Mouse (Mus musculus): Measurements from ENCODE around the gene Fam221b. TPM values are rescaled to one million over a fixed set of nuclear protein-coding genes. Genes with fewer than 3 reads are reported as not detected.

The Fam221b gene
- polyA plus RNA-seq (2015; fragmentation: Nextera tagmentation; extraction: Ambion mirVana): 2.2 and 2.8 TPM in 2 replicates

DNA sequence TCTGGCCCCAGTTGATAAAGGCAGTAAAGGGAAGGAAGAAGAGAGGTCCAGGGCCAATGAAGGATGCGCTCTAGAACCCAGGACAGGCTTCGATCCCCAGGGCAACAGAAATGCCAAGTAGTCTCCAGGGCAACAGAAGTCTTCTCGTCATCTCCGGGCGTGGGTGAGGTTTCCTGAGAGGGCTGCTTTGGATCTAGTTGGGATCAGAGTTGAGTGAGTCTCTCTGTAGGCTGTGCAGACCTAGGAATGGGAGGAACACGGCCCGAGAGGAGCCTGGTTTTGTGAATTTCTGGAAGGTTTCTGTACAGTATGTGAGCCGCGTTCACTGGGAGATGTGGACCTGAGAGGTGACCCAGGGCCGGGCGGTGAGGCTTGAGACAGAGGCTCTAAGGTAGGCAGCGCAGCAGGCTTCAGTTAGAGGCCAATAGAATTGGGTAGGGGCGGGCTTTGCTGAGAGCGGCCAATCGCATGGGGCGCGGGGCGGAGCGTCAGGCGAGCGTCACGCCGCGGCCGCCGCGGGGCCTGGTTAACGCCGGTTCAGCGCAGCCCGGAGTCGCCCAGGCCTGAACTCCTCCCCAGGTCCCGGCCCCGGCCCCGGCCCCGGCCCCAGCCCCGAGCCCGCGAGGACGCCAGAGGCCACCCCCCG lies at the start of gene Fam221b, which contains the start of gene Tmem8b:
Gene Fam221b (minus strand): TSS at position 364 of the 646 bp plus-strand sequence.
Gene Tmem8b (plus strand): TSS at position 190 of the 646 bp plus-strand sequence.
- Histone ChIP-seq H3K36me3 (ENCODE audit: control insufficient read depth, insufficient read depth, low read length) (no peaks in the 10 kb centered on the region), H3K4me2 (ENCODE audit: low read depth, low read length) (peak within 1 kb of the TSS; percentile 68), H3K4me3 (ENCODE audit: low read length) (peak within 1 kb of the TSS; percentile 80), H3K27me3 (ENCODE audit: control insufficient read depth, insufficient read depth, low read depth, low read length) (peaks cover 9% of the 10 kb centered on the region; the same call in 1 of the 2 replicates), H3K9ac (ENCODE audit: low read length) (peak within 1 kb of the TSS; percentile 91), H3K4me1 (replicated peaks; ENCODE audit: control insufficient read depth, insufficient read depth, low read length) (peaks cover 12% of the 10 kb centered on the region; the same call in 1 of the 2 replicates), H3K27ac (ENCODE audit: low read length) (peak within 1 kb of the TSS; percentile 14), H3K9me3 (ENCODE audit: control insufficient read depth, low read length) (no peaks in the 10 kb centered on the region)
- 1% methylated on average over 28 of the region's 41 CpGs for WGBS
- ATAC-seq (ENCODE audit: low read depth): peak; percentile 96

DNA sequence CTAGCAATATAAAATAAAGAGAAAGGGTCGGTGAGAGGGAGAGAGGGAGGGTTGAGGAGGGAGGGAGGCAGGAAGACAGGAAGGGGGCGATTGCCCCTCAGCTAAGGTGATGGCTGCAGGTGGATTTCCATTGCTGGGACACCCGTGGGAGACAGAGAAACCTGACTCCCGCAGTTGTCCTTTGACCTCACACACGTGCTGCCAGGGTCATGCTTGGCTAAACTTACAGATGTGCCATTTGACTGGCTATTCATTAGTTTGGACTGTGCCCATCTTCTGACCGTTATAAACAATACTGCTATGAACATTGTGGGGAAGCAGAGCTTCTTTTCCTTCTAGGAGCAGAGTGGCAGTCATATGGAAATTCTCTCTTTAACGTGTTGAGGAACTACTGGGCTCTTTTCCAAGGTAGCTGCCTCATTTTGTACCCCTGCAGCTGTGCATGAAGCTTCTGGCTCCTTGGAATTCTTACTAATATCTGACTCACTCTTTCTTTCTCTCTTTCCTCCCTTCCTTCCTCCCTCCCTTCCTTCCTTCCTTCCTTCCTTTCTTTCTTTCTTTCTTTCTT lies 44.8 kb upstream of the Fam221b start:
- 28% methylated on average over 7 of the region's 7 CpGs for WGBS
- Histone ChIP-seq H3K27me3 (ENCODE audit: control insufficient read depth, insufficient read depth, low read depth, low read length) (no peaks in the 10 kb centered on the region), H3K4me1 (replicated peaks; ENCODE audit: control insufficient read depth, insufficient read depth, low read length) (peaks cover 2% of the 10 kb centered on the region; the same call in 1 of the 2 replicates), H3K4me2 (ENCODE audit: low read depth, low read length) (no peak overlapping the region), H3K9me3 (ENCODE audit: control insufficient read depth, low read length) (no peaks in the 10 kb centered on the region), H3K27ac (ENCODE audit: low read length) (no peak overlapping the region), H3K4me3 (ENCODE audit: low read length) (no peak overlapping the region), H3K9ac (ENCODE audit: low read length) (no peak overlapping the region), H3K36me3 (ENCODE audit: control insufficient read depth, insufficient read depth, low read length) (no peaks in the 10 kb centered on the region)
- no peak for ATAC-seq (ENCODE audit: low read depth)

DNA sequence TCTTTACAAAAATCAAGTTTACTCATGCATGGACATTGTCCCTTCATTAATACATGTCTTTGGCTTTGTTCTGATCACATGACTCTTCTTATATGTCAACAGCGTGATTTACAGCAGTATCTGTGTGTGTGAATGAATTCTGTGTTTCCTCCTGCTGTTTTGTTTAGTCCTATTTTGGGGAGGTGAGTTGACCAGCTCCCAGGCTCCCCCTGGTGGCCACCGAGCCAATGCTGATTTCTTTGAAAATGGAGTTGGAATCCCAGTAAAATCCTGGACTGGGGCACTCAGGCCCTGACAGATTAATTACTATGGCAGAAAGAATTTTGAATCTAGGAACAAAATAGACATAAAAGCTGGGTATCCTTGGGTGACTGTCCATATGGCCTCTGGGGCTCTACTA lies 42.9 kb upstream of the Fam221b start:
- H3K36me3 ChIP-seq (ENCODE audit: control insufficient read depth, insufficient read depth, low read length): no peaks in the 10 kb centered on the region
- H3K9ac ChIP-seq (ENCODE audit: low read length): no peak overlapping the region
- ATAC-seq (ENCODE audit: low read depth): no peak
- H3K9me3 ChIP-seq (ENCODE audit: control insufficient read depth, low read length): no peaks in the 10 kb centered on the region
- H3K4me1 ChIP-seq (replicated peaks; ENCODE audit: control insufficient read depth, insufficient read depth, low read length): peaks cover 7% of the 10 kb centered on the region
- no peak overlapping the region for H3K4me2 ChIP-seq (ENCODE audit: low read depth, low read length)
- H3K27ac ChIP-seq (ENCODE audit: low read length): no peak overlapping the region
- 2% methylated on average over 2 of the region's 2 CpGs for WGBS
- H3K4me3 ChIP-seq (ENCODE audit: low read length): no peak overlapping the region
- H3K27me3 ChIP-seq (ENCODE audit: control insufficient read depth, insufficient read depth, low read depth, low read length): no peaks in the 10 kb centered on the region

DNA sequence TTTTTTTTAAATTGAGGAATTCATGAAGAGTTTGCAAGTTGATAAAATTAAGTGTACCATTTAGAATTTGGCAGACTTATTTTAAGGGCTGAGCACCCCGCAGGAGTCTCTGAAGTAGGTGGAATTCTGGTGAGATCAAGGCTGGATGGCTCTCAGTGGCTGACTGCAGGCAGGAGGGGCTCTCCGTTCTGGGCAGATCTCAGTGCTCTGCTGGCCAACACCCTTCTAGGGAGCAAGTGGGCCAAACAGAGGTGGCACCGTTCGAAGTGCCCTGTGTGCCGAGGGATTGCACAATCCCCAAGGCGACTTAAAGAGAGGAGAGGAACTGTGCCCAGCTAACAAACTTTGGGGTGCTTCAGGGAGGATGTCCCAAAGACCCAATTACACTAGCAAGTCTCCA lies 40.9 kb upstream of the Fam221b start, which contains the start of gene Olfr71:
Gene Olfr71 (minus strand): TSS at position 387 of the 400 bp plus-strand sequence.
- 35% methylated on average over 6 of the region's 6 CpGs for WGBS
- Histone ChIP-seq H3K4me1 (replicated peaks; ENCODE audit: control insufficient read depth, insufficient read depth, low read length) (peaks cover 7% of the 10 kb centered on the region), H3K27ac (ENCODE audit: low read length) (peak within 1 kb of the TSS; percentile 85), H3K9ac (ENCODE audit: low read length) (no peak within 1 kb of the TSS), H3K36me3 (ENCODE audit: control insufficient read depth, insufficient read depth, low read length) (no peaks in the 10 kb centered on the region), H3K4me2 (ENCODE audit: low read depth, low read length) (no peak within 1 kb of the TSS), H3K4me3 (ENCODE audit: low read length) (no peak within 1 kb of the TSS), H3K9me3 (ENCODE audit: control insufficient read depth, low read length) (no peaks in the 10 kb centered on the region), H3K27me3 (ENCODE audit: control insufficient read depth, insufficient read depth, low read depth, low read length) (no peaks in the 10 kb centered on the region)
- peak; percentile 89 for ATAC-seq (ENCODE audit: low read depth)

DNA sequence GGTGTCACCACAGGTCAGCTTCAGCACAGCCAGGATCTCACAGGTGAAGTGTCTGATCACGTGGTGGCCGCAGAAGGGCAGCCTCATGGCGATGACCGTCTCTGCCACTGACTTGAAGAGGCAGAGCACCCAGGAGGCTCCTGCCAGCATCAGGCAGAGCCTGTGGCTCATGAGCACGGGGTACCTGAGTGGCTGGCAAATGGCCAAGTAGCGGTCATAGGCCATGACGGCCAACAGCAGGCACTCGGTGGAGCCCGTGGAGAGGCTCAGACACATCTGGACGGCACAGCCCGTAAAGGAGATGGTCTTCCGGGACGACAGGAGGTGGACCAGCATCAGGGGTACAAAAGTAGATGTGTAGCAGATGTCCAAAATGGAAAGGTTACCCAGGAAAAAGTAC lies 37.0 kb upstream of the Fam221b start:
- ATAC-seq (ENCODE audit: low read depth): no peak
- Histone ChIP-seq H3K9me3 (ENCODE audit: control insufficient read depth, low read length) (no peaks in the 10 kb centered on the region), H3K4me2 (ENCODE audit: low read depth, low read length) (no peak overlapping the region), H3K4me3 (ENCODE audit: low read length) (no peak overlapping the region), H3K4me1 (replicated peaks; ENCODE audit: control insufficient read depth, insufficient read depth, low read length) (peaks cover 5% of the 10 kb centered on the region; the same call in 1 of the 2 replicates), H3K9ac (ENCODE audit: low read length) (no peak overlapping the region), H3K27ac (ENCODE audit: low read length) (no peak overlapping the region), H3K36me3 (ENCODE audit: control insufficient read depth, insufficient read depth, low read length) (no peaks in the 10 kb centered on the region), H3K27me3 (ENCODE audit: control insufficient read depth, insufficient read depth, low read depth, low read length) (no peaks in the 10 kb centered on the region)
- 69% methylated on average over 13 of the region's 13 CpGs for WGBS

DNA sequence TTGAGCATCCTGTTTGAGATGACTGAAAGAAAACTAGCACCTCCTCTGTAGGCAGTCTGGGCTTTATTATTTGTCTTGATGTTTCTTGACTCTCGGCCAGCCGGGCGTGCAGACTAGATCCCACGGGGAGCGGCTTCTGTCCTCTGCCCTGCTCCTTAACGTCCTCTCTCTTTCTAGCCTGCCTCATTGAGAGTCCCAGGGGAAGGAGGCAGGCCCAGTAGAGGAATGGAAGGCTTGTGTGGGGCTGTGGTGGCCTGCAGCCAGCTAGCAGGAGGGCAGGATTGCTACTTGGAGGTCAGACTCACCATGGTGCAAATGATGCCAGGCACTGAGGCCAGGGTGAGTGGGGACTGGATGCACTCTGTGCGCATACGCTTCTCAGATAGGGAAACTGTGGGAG lies 34.9 kb upstream of the Fam221b start:
- peaks cover 5% of the 10 kb centered on the region; the same call in 1 of the 2 replicates for H3K4me1 ChIP-seq (replicated peaks; ENCODE audit: control insufficient read depth, insufficient read depth, low read length)
- peak; percentile 39; the same call in 1 of the 2 replicates for ATAC-seq (ENCODE audit: low read depth)
- no peak overlapping the region for H3K4me2 ChIP-seq (ENCODE audit: low read depth, low read length)
- H3K9me3 ChIP-seq (ENCODE audit: control insufficient read depth, low read length): no peaks in the 10 kb centered on the region
- H3K9ac ChIP-seq (ENCODE audit: low read length): no peak overlapping the region
- H3K4me3 ChIP-seq (ENCODE audit: low read length): no peak overlapping the region
- H3K27ac ChIP-seq (ENCODE audit: low read length): no peak overlapping the region
- no peaks in the 10 kb centered on the region for H3K27me3 ChIP-seq (ENCODE audit: control insufficient read depth, insufficient read depth, low read depth, low read length)
- H3K36me3 ChIP-seq (ENCODE audit: control insufficient read depth, insufficient read depth, low read length): no peaks in the 10 kb centered on the region
- WGBS: 71% methylated on average over 8 of the region's 8 CpGs

DNA sequence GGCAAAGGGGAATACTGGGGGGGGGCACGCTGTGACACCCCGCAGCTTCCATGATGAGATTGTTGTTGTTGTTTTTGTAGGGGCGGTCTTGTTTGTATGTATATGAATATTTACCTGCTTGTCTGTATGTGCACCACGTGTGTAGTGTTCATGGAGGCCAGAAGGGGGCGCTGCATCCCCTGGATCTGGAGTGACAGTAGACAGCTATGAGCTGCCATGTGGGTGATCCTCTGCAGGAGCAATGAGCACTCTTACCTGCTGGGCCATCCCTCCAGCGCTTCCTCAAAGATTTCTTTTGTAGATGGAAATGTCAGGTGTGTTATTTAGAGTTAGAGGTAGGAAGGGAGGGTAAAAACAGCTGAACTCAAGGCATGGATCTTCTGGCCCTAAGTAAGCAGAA lies 34.5 kb upstream of the Fam221b start:
- no peak for ATAC-seq (ENCODE audit: low read depth)
- Histone ChIP-seq H3K27ac (ENCODE audit: low read length) (no peak overlapping the region), H3K4me2 (ENCODE audit: low read depth, low read length) (no peak overlapping the region), H3K27me3 (ENCODE audit: control insufficient read depth, insufficient read depth, low read depth, low read length) (no peaks in the 10 kb centered on the region), H3K9ac (ENCODE audit: low read length) (no peak overlapping the region), H3K36me3 (ENCODE audit: control insufficient read depth, insufficient read depth, low read length) (no peaks in the 10 kb centered on the region), H3K4me1 (replicated peaks; ENCODE audit: control insufficient read depth, insufficient read depth, low read length) (peaks cover 5% of the 10 kb centered on the region; the same call in 1 of the 2 replicates), H3K9me3 (ENCODE audit: control insufficient read depth, low read length) (no peaks in the 10 kb centered on the region), H3K4me3 (ENCODE audit: low read length) (no peak overlapping the region)
- WGBS: 68% methylated on average over 6 of the region's 6 CpGs

DNA sequence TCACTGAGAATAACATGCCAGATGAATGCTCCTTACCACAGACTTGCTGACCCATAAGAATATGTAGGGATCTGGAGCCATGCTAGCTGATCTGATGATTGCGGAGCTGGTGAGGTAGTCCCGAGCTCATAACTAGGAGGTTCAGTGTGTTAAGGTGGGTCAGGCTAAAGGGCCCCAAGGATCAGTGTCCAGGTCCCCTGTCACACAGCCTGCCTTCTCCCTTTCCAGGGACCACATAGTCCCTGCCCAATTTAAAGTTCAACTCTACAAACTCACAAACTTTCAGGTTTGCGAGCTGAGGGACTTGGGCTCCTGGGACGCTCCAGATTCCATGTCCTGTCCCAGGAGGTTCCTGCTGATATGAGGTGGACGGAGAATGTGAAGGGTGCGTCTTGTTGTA lies 31.8 kb upstream of the Fam221b start, which contains the start of gene Olfr70:
Gene Olfr70 (minus strand): TSS at position 101 of the 400 bp plus-strand sequence.
- H3K27me3 ChIP-seq (ENCODE audit: control insufficient read depth, insufficient read depth, low read depth, low read length): no peaks in the 10 kb centered on the region
- no peak within 1 kb of the TSS for H3K9ac ChIP-seq (ENCODE audit: low read length)
- WGBS: 83% methylated on average over 6 of the region's 6 CpGs
- no peaks in the 10 kb centered on the region for H3K36me3 ChIP-seq (ENCODE audit: control insufficient read depth, insufficient read depth, low read length)
- no peak for ATAC-seq (ENCODE audit: low read depth)
- no peaks in the 10 kb centered on the region for H3K9me3 ChIP-seq (ENCODE audit: control insufficient read depth, low read length)
- no peaks in the 10 kb centered on the region; the same call in 1 of the 2 replicates for H3K4me1 ChIP-seq (replicated peaks; ENCODE audit: control insufficient read depth, insufficient read depth, low read length)
- no peak within 1 kb of the TSS for H3K4me3 ChIP-seq (ENCODE audit: low read length)
- no peak within 1 kb of the TSS for H3K27ac ChIP-seq (ENCODE audit: low read length)
- no peak within 1 kb of the TSS for H3K4me2 ChIP-seq (ENCODE audit: low read depth, low read length)

DNA sequence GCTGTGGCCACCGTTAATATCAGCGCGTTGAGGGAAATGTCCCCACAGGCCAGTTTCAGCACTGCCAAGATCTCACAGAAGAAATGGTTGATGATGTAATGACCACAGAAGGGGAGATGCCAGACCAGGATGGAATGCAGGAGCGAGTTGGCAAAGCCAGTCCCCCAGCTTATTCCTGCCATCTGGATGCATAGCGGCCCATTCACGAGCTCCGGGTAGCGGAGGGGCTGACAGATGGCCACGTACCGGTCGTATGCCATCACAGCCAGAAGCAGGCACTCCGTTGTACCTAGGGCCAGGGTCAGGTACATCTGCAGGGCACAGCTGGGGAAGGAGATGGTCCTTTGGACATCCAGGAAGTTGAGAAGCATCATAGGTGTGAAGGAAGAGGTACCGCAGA lies 27.6 kb upstream of the Fam221b start:
- Histone ChIP-seq H3K9me3 (ENCODE audit: control insufficient read depth, low read length) (no peaks in the 10 kb centered on the region), H3K36me3 (ENCODE audit: control insufficient read depth, insufficient read depth, low read length) (no peaks in the 10 kb centered on the region), H3K4me2 (ENCODE audit: low read depth, low read length) (no peak overlapping the region), H3K27me3 (ENCODE audit: control insufficient read depth, insufficient read depth, low read depth, low read length) (no peaks in the 10 kb centered on the region), H3K4me1 (replicated peaks; ENCODE audit: control insufficient read depth, insufficient read depth, low read length) (peaks cover 3% of the 10 kb centered on the region; the same call in 1 of the 2 replicates), H3K27ac (ENCODE audit: low read length) (no peak overlapping the region), H3K4me3 (ENCODE audit: low read length) (no peak overlapping the region), H3K9ac (ENCODE audit: low read length) (no peak overlapping the region)
- 86% methylated on average over 13 of the region's 13 CpGs for WGBS
- no peak for ATAC-seq (ENCODE audit: low read depth)

Measured in lung, embryonic 16.5 days (tissue).